Mouse (Mus musculus): ENCODE data around the gene Tmcc1. TPM values are rescaled to one million over a fixed set of nuclear protein-coding genes. Genes with fewer than 3 reads are reported as not detected.

Tmcc1 gene
- polyA plus RNA-seq, 1 experiment from 2014 or later, result 14.4 TPM

DNA sequence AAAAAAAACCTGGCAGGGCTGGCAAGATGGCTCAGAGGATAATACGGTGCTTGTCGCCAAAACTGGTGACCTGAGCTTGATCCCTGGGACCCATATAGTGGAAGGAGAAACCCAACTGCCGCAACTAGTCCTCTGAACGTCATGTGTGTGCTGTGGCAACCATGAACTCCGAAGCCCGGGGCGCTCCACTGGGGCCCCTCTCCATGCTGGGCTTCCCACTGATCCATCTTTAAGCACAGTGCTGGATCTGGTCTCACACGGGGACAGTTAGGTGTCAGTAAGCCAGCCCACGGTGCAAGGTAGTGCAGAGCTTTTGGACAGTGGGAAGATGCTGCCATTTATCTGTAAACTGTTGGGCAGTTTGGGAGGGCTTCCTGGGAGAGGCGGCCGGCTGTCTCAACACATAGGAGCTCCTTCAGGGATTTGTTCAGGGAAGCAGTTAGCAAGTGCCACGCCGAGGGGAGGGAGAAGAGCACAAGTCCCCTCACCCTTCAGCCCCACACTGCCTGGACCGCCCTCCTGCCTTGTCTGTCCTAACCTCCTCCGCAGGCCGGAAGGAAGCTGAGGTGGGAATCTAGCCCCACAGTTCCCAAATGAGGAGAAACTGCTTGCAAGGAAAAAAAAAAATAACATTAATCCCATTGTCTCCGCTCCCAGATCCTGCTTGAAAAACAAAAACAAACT lies 187.9 kb downstream of the Tmcc1 start:
- peak overlapping the region; percentile 92 for H3K27ac ChIP-seq
- H3K4me2 ChIP-seq, result no peak overlapping the region
- no peak for ATAC-seq (replicated peaks; ENCODE audit: low FRiP score)
- H3K9ac ChIP-seq, result no peak overlapping the region
- 58% methylated on average over 17 of the region's 17 CpGs for WGBS
- H3K4me3 ChIP-seq (replicated peaks), result no peak overlapping the region
- H3K4me1 ChIP-seq, result peaks cover 60% of the 10 kb centered on the region
- no peaks in the 10 kb centered on the region for H3K27me3 ChIP-seq
- H3K36me3 ChIP-seq, result no peaks in the 10 kb centered on the region
- H3K9me3 ChIP-seq (replicated peaks), result no peaks in the 10 kb centered on the region

- H3K4me2 ChIP-seq, result 0 out of 2 replicates have a peak overlapping the region, but pooled peaks have one; percentile 9
- peak overlapping the region; percentile 92 for H3K27ac ChIP-seq
- no peak overlapping the region for H3K4me3 ChIP-seq (replicated peaks)
- H3K9me3 ChIP-seq (replicated peaks), result no peaks in the 10 kb centered on the region
- H3K4me1 ChIP-seq, result peaks cover 60% of the 10 kb centered on the region
- no peak overlapping the region for H3K9ac ChIP-seq
- no peak for ATAC-seq (replicated peaks; ENCODE audit: low FRiP score)
- WGBS, result 88% methylated on average over 6 of the region's 6 CpGs
- H3K27me3 ChIP-seq, result no peaks in the 10 kb centered on the region
- H3K36me3 ChIP-seq, result no peaks in the 10 kb centered on the region
These were observed 188.6 kb downstream of the Tmcc1 start for GRCm38 (mm10) chr6:116004716-116005115.

GRCm38 (mm10) chr6:116004069-116004468 lies 189.2 kb downstream of the Tmcc1 start:
- ATAC-seq (replicated peaks; ENCODE audit: low FRiP score), result no peak
- no peak overlapping the region for H3K4me2 ChIP-seq
- H3K27ac ChIP-seq, result peak overlapping the region; percentile 92
- H3K36me3 ChIP-seq, result no peaks in the 10 kb centered on the region
- no peak overlapping the region for H3K9ac ChIP-seq
- H3K4me3 ChIP-seq (replicated peaks), result no peak overlapping the region
- 21% methylated on average over 7 of the region's 7 CpGs for WGBS
- H3K9me3 ChIP-seq (replicated peaks), result no peaks in the 10 kb centered on the region
- no peaks in the 10 kb centered on the region for H3K27me3 ChIP-seq
- peaks cover 65% of the 10 kb centered on the region for H3K4me1 ChIP-seq

DNA sequence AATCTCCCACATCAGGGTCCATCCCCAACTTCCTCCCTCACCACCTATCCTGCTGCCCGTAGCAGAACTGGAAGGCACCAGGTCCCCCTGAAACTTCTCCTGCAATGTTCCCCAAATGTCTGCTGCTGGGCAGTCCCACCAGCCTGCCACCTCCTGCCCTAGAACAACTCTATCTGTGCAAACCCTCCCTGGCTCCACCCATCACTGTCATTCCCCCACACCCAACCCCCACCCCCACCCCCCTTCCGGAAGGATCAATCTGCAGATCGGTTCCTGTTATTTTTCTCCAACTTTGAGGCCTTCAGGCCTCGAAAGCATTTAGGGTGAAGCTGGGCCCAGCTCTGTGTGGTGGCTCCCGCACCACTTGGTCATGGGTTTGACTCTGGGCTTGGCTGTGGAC lies 189.8 kb downstream of the Tmcc1 start:
- WGBS, result 59% methylated on average over 5 of the region's 5 CpGs
- Histone ChIP-seq H3K27ac (peak overlapping the region; percentile 92), H3K36me3 (no peaks in the 10 kb centered on the region), H3K9me3 (replicated peaks) (no peaks in the 10 kb centered on the region), H3K4me2 (no peak overlapping the region), H3K4me1 (peaks cover 71% of the 10 kb centered on the region), H3K9ac (no peak overlapping the region), H3K27me3 (no peaks in the 10 kb centered on the region), H3K4me3 (replicated peaks) (no peak overlapping the region)
- ATAC-seq (replicated peaks; ENCODE audit: low FRiP score), result no peak

DNA sequence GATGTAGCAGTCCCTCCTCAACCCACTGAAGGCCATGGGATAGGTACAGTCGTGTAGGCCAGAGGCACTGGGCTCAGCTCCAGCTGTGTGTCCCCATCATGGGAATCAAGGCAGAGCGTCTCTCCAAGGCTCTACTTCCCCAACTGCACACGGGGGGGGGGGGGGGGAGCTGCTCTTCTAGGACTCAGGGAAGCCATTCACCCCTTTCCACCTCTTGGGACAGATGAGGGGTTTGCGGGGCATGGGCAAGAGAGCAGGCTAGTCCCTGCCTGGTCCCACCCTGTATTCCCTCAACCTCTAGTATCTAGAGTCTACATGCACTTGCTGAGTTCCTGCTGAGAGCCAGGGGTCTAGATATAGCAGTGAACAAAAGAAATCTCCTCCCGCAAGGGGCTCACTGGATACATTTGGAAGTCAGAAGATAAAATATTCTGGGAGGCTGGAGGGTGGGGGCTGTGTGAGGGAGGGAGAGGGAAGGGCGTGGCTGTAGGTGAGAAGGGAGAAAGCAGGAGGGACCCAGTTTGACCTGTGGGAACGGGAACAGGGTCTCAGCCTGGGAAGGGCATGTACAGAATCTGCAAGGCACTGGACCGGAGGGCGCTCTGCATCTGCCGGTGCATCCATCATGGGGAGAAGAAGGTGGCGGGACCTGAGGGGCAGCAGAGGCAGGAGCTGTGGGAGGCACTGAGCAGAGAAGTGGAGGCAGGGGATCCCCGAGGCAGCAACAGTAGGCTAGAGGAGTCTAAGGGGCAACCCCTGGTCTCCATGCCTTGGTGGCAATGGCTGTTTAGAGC lies 190.8 kb downstream of the Tmcc1 start:
- peak overlapping the region; percentile 70 for H3K27ac ChIP-seq
- no peak overlapping the region for H3K4me3 ChIP-seq (replicated peaks)
- no peaks in the 10 kb centered on the region for H3K36me3 ChIP-seq
- 76% methylated on average over 12 of the region's 12 CpGs for WGBS
- no peak overlapping the region for H3K4me2 ChIP-seq
- H3K9me3 ChIP-seq (replicated peaks), result no peaks in the 10 kb centered on the region
- H3K4me1 ChIP-seq, result peaks cover 72% of the 10 kb centered on the region
- H3K27me3 ChIP-seq, result no peaks in the 10 kb centered on the region
- no peak overlapping the region for H3K9ac ChIP-seq
- ATAC-seq (replicated peaks; ENCODE audit: low FRiP score), result no peak

- WGBS, result 85% methylated on average over 5 of the region's 5 CpGs
- ATAC-seq (replicated peaks; ENCODE audit: low FRiP score), result no peak
These were observed 192.4 kb downstream of the Tmcc1 start for GRCm38 (mm10) chr6:116000851-116001250.

DNA sequence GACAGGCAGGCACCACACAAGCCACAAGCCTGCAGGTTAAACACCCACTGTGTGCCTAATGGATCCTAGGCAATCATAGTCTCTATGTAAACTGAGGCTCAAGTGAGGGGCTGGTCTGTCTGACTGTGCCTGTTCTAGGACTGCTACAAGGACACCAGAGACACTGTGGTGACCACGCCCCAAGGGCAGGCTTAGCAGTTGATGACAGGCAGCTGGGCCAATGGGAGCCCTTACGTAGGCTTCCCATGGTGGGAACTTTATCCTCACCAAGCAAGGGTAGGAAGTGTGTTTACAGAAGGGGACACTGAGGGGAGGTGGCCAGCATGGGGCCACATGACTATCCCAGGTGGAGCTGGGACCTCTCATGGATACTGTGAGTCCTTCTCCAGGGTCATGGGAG lies 194.1 kb downstream of the Tmcc1 start:
- H3K36me3 ChIP-seq, result no peaks in the 10 kb centered on the region
- 93% methylated on average over 2 of the region's 2 CpGs for WGBS
- H3K4me2 ChIP-seq, result no peak overlapping the region
- H3K4me1 ChIP-seq, result peaks cover 64% of the 10 kb centered on the region
- H3K4me3 ChIP-seq (replicated peaks), result no peak overlapping the region
- H3K9ac ChIP-seq, result no peak overlapping the region
- no peaks in the 10 kb centered on the region for H3K9me3 ChIP-seq (replicated peaks)
- peak overlapping the region; percentile 93; the same call in 1 of the 2 replicates for H3K27ac ChIP-seq
- peaks cover 3% of the 10 kb centered on the region; the same call in 1 of the 2 replicates for H3K27me3 ChIP-seq
- ATAC-seq (replicated peaks; ENCODE audit: low FRiP score), result no peak

More at GRCm38 (mm10) chr6:116000851-116001250, 192.4 kb downstream of the Tmcc1 start:
- H3K36me3 ChIP-seq, result no peaks in the 10 kb centered on the region
- H3K27ac ChIP-seq, result no peak overlapping the region
- H3K27me3 ChIP-seq, result no peaks in the 10 kb centered on the region
- H3K4me3 ChIP-seq (replicated peaks), result no peak overlapping the region
- H3K9ac ChIP-seq, result no peak overlapping the region
- no peaks in the 10 kb centered on the region for H3K9me3 ChIP-seq (replicated peaks)
- H3K4me2 ChIP-seq, result no peak overlapping the region
- H3K4me1 ChIP-seq, result peaks cover 72% of the 10 kb centered on the region

DNA sequence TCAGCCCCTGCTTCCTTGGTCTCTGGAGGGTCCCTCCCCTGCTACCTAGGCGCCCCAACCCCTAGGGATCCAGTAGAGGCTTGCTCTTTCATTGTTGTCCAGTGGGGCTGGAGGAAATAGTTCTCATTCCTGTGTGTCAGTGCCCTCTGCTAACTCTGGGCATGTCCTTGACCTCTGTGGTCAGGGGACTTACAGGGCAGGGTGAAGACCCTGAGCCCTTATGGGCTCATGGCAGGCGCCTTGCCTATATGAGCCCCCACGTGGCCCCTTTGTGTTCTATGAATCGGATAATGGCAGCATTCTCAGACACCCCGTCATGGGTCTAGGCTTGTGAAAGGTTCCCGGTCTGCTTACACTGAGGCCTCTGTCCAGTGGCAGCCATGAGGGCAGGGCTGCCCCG lies 194.5 kb downstream of the Tmcc1 start:
- no peak overlapping the region for H3K9ac ChIP-seq
- WGBS, result 85% methylated on average over 7 of the region's 7 CpGs
- no peak overlapping the region for H3K4me3 ChIP-seq (replicated peaks)
- H3K4me2 ChIP-seq, result 0 out of 2 replicates have a peak overlapping the region, but pooled peaks have one; percentile 12
- peak overlapping the region; percentile 93; the same call in 1 of the 2 replicates for H3K27ac ChIP-seq
- no peak for ATAC-seq (replicated peaks; ENCODE audit: low FRiP score)
- peaks cover 7% of the 10 kb centered on the region for H3K27me3 ChIP-seq
- no peaks in the 10 kb centered on the region for H3K36me3 ChIP-seq
- no peaks in the 10 kb centered on the region for H3K9me3 ChIP-seq (replicated peaks)
- peaks cover 64% of the 10 kb centered on the region for H3K4me1 ChIP-seq

DNA sequence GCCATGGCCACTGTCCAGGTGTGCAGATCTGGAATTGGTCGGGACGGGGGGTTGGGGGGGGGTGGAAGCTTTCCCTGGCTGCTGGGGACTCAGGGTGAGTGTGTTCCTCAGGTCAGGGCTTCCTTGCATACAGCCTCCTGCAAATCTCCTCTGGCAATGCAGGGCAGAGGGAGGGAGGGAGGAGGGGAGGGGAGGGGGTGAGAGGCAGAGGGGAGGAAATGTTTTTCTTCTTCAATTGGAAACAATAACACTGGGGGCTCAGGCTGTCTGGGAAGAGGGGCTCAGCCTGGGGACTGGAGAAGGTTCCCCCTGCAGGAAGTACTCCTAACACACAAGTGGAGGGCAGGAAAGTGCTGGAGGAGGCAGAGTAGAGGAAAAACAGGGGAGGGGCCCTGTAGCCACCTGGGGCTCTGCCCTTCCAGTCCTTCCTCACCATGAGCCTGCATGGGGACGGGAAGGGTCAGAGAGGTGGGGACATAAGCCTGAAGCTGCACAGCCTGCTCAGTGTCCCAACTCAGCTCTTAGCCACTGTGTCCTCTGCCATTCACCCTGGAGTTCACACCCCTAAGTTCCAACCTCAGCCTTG lies 195.5 kb downstream of the Tmcc1 start:
- ATAC-seq (replicated peaks; ENCODE audit: low FRiP score), result 0 out of 2 replicates have a peak, but pooled peaks have one; percentile 13
- Histone ChIP-seq H3K4me2 (no peak overlapping the region), H3K27me3 (peaks cover 17% of the 10 kb centered on the region), H3K9me3 (replicated peaks) (no peaks in the 10 kb centered on the region), H3K9ac (no peak overlapping the region), H3K27ac (peak overlapping the region; percentile 93), H3K4me3 (replicated peaks) (no peak overlapping the region), H3K4me1 (peaks cover 67% of the 10 kb centered on the region), H3K36me3 (no peaks in the 10 kb centered on the region)
- WGBS, result 9% methylated on average over 3 of the region's 3 CpGs

- Histone ChIP-seq H3K4me2 (peak overlapping the region; percentile 93), H3K9ac (no peak overlapping the region), H3K27me3 (peaks cover 18% of the 10 kb centered on the region), H3K9me3 (replicated peaks) (no peaks in the 10 kb centered on the region), H3K36me3 (no peaks in the 10 kb centered on the region), H3K4me3 (replicated peaks) (peak overlapping the region; percentile 74; the same call in 1 of the 2 replicates), H3K4me1 (peaks cover 74% of the 10 kb centered on the region), H3K27ac (peak overlapping the region; percentile 93)
- WGBS, result 27% methylated on average over 6 of the region's 6 CpGs
- ATAC-seq (replicated peaks; ENCODE audit: low FRiP score), result peak; percentile 10; the same call in 1 of the 2 replicates
These were observed 197.0 kb downstream of the Tmcc1 start for GRCm38 (mm10) chr6:115996171-115996851.

GRCm38 (mm10) chr6:115995531-115995941 lies 197.8 kb downstream of the Tmcc1 start:
- peak overlapping the region; percentile 93 for H3K4me2 ChIP-seq
- H3K9ac ChIP-seq, result 0 out of 2 replicates have a peak overlapping the region, but pooled peaks have one; percentile 15
- H3K36me3 ChIP-seq, result peaks cover 5% of the 10 kb centered on the region; the same call in 1 of the 2 replicates
- WGBS, result 51% methylated on average over 4 of the region's 4 CpGs
- peaks cover 18% of the 10 kb centered on the region for H3K27me3 ChIP-seq
- peaks cover 81% of the 10 kb centered on the region for H3K4me1 ChIP-seq
- H3K9me3 ChIP-seq (replicated peaks), result no peaks in the 10 kb centered on the region
- H3K27ac ChIP-seq, result peak overlapping the region; percentile 93
- H3K4me3 ChIP-seq (replicated peaks), result peak overlapping the region; percentile 74
- no peak for ATAC-seq (replicated peaks; ENCODE audit: low FRiP score)

Data from kidney, embryonic 15.5 days (tissue).